Mouse (Mus musculus): ENCODE data around the gene Krtdap. TPM values are rescaled to one million over a fixed set of nuclear protein-coding genes. Genes with fewer than 3 reads are reported as not detected.

Gene Krtdap
- polyA plus RNA-seq, 1 experiment from 2014 or later: not detected

DNA sequence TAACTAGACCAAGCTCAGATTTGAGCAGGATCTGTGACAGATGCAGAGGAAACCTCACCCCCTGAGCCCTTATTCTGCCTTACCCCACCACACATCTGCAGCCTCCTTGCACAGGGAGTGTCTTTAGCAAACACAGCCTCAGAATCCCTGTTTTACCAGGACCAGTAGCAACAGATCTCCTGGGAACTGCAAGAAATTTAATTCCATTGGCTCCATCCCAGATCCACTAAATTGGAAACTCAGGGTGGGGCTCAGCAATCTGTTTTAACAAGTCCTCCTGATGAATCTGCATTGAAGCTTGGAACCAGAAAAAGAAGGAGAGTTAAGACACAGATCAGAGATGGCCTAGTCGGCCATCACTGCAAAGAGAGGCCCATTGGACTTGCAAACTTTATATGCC, 9.1 kb downstream of the Krtdap start:
- Histone ChIP-seq H3K4me1 (no peaks in the 10 kb centered on the region), H3K27me3 (replicated peaks; ENCODE audit: low read depth, poor library complexity, severe bottlenecking) (no peaks in the 10 kb centered on the region), H3K36me3 (replicated peaks) (no peaks in the 10 kb centered on the region), H3K4me3 (no peak overlapping the region), H3K9me3 (peaks cover 8% of the 10 kb centered on the region; the same call in 1 of the 2 replicates), H3K27ac (replicated peaks) (no peak overlapping the region)
- DNase-seq (ENCODE audit: low spot score): no peak
- WGBS: 78% methylated on average over 1 of the region's 1 CpGs

DNA sequence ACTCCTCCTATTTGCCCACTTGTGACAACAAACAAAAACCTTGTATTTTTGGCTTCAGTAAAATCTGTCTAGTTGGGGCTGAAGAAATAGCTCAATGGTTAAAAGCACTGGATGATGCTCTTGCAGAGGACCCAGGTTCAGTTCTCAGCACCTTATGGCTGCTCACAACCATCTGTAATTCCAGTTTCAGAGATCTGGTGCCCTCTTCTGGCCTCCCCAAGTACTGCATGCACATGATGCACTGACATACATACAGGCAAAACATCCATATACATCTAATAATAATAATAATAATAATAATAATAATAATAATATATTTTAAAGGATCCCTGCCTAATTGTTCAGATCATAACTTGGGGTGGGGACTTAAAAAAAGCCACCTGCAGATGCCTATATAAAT, 13.0 kb downstream of the Krtdap start:
- no peaks in the 10 kb centered on the region for H3K4me1 ChIP-seq
- H3K27ac ChIP-seq (replicated peaks): no peak overlapping the region
- no peaks in the 10 kb centered on the region for H3K27me3 ChIP-seq (replicated peaks; ENCODE audit: low read depth, poor library complexity, severe bottlenecking)
- peaks cover 13% of the 10 kb centered on the region; the same call in 1 of the 2 replicates for H3K9me3 ChIP-seq
- no peak for DNase-seq (ENCODE audit: low spot score)
- H3K4me3 ChIP-seq: no peak overlapping the region
- no peaks in the 10 kb centered on the region for H3K36me3 ChIP-seq (replicated peaks)

DNA sequence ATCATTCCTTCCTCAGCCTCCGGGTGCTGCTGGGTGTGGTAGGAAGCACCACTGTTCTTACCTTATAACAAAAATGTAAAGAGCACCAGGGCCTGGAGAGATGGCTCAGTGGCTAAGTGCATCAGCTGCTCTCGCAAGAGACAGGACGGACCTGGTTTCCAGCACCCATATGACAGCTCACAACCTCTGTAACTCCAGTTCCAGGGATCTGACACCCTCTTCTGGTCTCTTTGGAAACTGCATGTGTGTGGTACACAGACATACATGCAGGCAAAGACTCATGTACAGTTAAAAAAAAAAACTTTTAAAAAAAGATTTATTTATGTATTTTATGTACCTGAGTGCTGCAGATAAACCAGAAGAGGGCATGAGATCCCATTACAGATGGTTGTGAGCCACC, 15.6 kb downstream of the Krtdap start:
- no peaks in the 10 kb centered on the region for H3K36me3 ChIP-seq (replicated peaks)
- 89% methylated on average over 3 of the region's 3 CpGs for WGBS
- no peaks in the 10 kb centered on the region for H3K4me1 ChIP-seq
- H3K4me3 ChIP-seq: no peak overlapping the region
- H3K27me3 ChIP-seq (replicated peaks; ENCODE audit: low read depth, poor library complexity, severe bottlenecking): no peaks in the 10 kb centered on the region
- peaks cover 13% of the 10 kb centered on the region; the same call in 1 of the 2 replicates for H3K9me3 ChIP-seq
- no peak overlapping the region for H3K27ac ChIP-seq (replicated peaks)
- DNase-seq (ENCODE audit: low spot score): no peak

DNA sequence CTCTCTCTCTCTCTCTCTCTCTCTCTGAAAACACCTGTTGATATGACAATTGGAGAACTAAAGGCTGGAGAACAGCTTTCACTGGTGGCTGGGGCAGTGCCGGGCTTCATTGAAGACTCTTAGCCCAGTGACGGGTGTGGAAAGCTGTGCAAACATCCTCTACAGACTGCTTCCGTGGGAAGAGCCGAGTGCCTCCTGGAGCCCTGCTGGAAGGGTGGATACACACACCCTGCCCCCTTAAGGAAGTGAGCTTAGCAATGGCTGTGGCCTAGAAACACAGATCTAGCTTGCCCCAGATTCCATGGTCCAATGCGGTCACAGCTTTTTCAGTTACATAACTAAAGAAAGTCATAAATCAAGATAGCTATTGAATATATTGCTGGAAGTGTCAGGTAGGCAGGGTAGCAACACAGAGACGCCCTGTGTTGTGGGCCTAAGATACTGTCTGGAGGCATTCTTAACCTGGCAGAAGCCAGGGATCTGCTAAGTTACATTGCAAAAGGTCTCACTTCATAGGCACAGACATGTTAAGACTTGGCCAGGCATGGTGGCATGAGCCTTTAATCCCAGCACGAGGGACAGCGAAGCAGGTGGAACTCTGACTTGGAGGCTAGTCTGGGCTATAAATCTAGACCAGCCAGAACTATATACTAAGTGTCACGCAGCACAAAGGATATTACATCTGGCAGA, 16.5 kb downstream of the Krtdap start:
- no peak for DNase-seq (ENCODE audit: low spot score)
- no peak overlapping the region for H3K27ac ChIP-seq (replicated peaks)
- no peaks in the 10 kb centered on the region for H3K27me3 ChIP-seq (replicated peaks; ENCODE audit: low read depth, poor library complexity, severe bottlenecking)
- H3K4me3 ChIP-seq: no peak overlapping the region
- no peaks in the 10 kb centered on the region for H3K36me3 ChIP-seq (replicated peaks)
- 85% methylated on average over 9 of the region's 9 CpGs for WGBS
- H3K9me3 ChIP-seq: peaks cover 13% of the 10 kb centered on the region; the same call in 1 of the 2 replicates
- H3K4me1 ChIP-seq: no peaks in the 10 kb centered on the region

DNA sequence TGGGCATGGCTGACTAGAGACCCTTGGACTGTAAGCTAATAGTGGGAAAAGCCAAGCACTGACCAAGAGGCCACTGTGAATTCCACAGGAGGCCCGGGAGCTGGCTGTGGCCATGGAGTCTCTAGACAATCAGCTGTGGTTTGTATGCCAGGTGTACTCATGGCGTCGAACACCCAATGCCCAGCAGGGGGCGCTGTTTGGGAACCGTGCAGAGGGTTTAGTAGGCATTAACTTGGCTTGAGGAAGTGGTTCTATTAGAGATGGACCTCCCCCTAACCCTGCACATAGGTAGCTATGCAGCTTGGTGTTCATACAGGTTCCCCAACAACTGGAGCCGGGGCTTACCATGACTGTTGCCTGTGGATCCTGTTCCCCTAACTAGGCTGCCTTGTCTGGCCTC, 18.2 kb downstream of the Krtdap start:
- Histone ChIP-seq H3K36me3 (replicated peaks) (no peaks in the 10 kb centered on the region), H3K27ac (replicated peaks) (no peak overlapping the region), H3K4me3 (no peak overlapping the region), H3K27me3 (replicated peaks; ENCODE audit: low read depth, poor library complexity, severe bottlenecking) (no peaks in the 10 kb centered on the region), H3K9me3 (peaks cover 4% of the 10 kb centered on the region; the same call in 1 of the 2 replicates), H3K4me1 (no peaks in the 10 kb centered on the region)
- WGBS: 43% methylated on average over 6 of the region's 6 CpGs
- DNase-seq (ENCODE audit: low spot score): peak; percentile 37

GRCm38 (mm10) chr7:30810319-30810718, 22.6 kb downstream of the Krtdap start:
- Histone ChIP-seq H3K4me3 (no peak overlapping the region), H3K27ac (replicated peaks) (no peak overlapping the region), H3K27me3 (replicated peaks; ENCODE audit: low read depth, poor library complexity, severe bottlenecking) (no peaks in the 10 kb centered on the region), H3K4me1 (peaks cover 9% of the 10 kb centered on the region), H3K36me3 (replicated peaks) (no peaks in the 10 kb centered on the region), H3K9me3 (no peaks in the 10 kb centered on the region)
- no peak for DNase-seq (ENCODE audit: low spot score)
- 49% methylated on average over 6 of the region's 6 CpGs for WGBS

GRCm38 (mm10) chr7:30811757-30812290, 24.1 kb downstream of the Krtdap start:
- Histone ChIP-seq H3K9me3 (no peaks in the 10 kb centered on the region), H3K27me3 (replicated peaks; ENCODE audit: low read depth, poor library complexity, severe bottlenecking) (no peaks in the 10 kb centered on the region), H3K4me3 (no peak overlapping the region), H3K27ac (replicated peaks) (no peak overlapping the region), H3K36me3 (replicated peaks) (no peaks in the 10 kb centered on the region), H3K4me1 (peaks cover 9% of the 10 kb centered on the region)
- DNase-seq (ENCODE audit: low spot score): no peak
- 71% methylated on average over 9 of the region's 9 CpGs for WGBS

GRCm38 (mm10) chr7:30812291-30812807, 24.7 kb downstream of the Krtdap start:
- peaks cover 9% of the 10 kb centered on the region for H3K4me1 ChIP-seq
- 83% methylated on average over 6 of the region's 6 CpGs for WGBS
- no peak overlapping the region for H3K4me3 ChIP-seq
- no peak overlapping the region for H3K27ac ChIP-seq (replicated peaks)
- no peaks in the 10 kb centered on the region for H3K9me3 ChIP-seq
- H3K36me3 ChIP-seq (replicated peaks): no peaks in the 10 kb centered on the region
- DNase-seq (ENCODE audit: low spot score): no peak
- no peaks in the 10 kb centered on the region for H3K27me3 ChIP-seq (replicated peaks; ENCODE audit: low read depth, poor library complexity, severe bottlenecking)

DNA sequence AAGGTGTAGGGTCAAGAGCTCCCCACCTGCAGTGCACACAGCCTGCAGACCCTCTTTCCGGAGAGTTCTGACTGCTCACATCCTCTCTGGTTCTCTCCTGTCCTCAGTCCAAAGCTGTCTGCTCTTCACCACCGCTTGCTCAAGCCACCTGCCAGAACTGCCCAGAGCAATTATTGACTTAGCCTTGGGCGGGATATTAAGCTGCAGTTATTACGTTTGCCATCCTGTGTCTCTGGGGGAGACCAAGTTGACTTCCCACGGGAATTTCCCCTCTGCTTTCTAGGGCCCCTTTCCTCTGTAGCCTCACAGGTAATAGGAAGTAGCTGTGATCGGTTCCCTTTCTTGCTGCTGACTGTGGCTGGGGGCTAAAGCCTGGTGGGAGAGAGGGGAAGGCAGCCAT, 32.4 kb downstream of the Krtdap start:
- Histone ChIP-seq H3K36me3 (replicated peaks) (no peaks in the 10 kb centered on the region), H3K4me3 (no peak overlapping the region), H3K4me1 (peaks cover 12% of the 10 kb centered on the region; the same call in 1 of the 2 replicates), H3K9me3 (no peaks in the 10 kb centered on the region), H3K27me3 (replicated peaks; ENCODE audit: low read depth, poor library complexity, severe bottlenecking) (no peaks in the 10 kb centered on the region), H3K27ac (replicated peaks) (no peak overlapping the region)
- WGBS: 74% methylated on average over 6 of the region's 6 CpGs
- no peak for DNase-seq (ENCODE audit: low spot score)

- DNase-seq (ENCODE audit: low spot score): no peak
- Histone ChIP-seq H3K9me3 (no peaks in the 10 kb centered on the region), H3K36me3 (replicated peaks) (no peaks in the 10 kb centered on the region), H3K27me3 (replicated peaks; ENCODE audit: low read depth, poor library complexity, severe bottlenecking) (no peaks in the 10 kb centered on the region), H3K4me1 (peaks cover 12% of the 10 kb centered on the region; the same call in 1 of the 2 replicates), H3K27ac (replicated peaks) (no peak overlapping the region), H3K4me3 (no peak overlapping the region)
- 69% methylated on average over 7 of the region's 7 CpGs for WGBS
Measured at GRCm38 (mm10) chr7:30820854-30821445, 33.3 kb downstream of the Krtdap start.

GRCm38 (mm10) chr7:30821532-30821931, 33.8 kb downstream of the Krtdap start:
- 81% methylated on average over 5 of the region's 5 CpGs for WGBS
- H3K9me3 ChIP-seq: no peaks in the 10 kb centered on the region
- DNase-seq (ENCODE audit: low spot score): no peak
- H3K36me3 ChIP-seq (replicated peaks): no peaks in the 10 kb centered on the region
- no peak overlapping the region for H3K27ac ChIP-seq (replicated peaks)
- no peak overlapping the region for H3K4me3 ChIP-seq
- peaks cover 12% of the 10 kb centered on the region; the same call in 1 of the 2 replicates for H3K4me1 ChIP-seq
- H3K27me3 ChIP-seq (replicated peaks; ENCODE audit: low read depth, poor library complexity, severe bottlenecking): no peaks in the 10 kb centered on the region

DNA sequence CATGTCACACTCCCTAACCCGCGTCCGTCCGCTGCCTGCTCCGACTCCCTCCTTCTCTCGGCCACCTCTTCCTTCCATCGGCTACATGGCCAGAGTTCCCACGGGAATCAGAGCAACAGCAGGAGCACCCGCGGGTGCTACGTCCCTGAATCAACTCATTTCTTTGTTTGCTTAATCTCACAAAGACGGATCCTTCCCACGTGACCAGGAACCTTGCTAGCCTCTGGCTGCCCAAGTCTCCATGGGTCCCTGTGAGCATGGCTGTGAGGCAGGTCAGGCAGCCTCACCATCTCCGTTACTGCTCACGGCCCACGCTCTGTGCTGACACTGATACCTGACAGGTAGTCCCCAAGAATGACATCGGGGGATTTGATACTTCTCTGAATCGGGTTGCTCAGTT, 36.0 kb downstream of the Krtdap start, which contains the start of gene Ffar2:
Ffar2 (minus strand) TSS at position 101 of the 400 bp plus-strand sequence.
- no peaks in the 10 kb centered on the region for H3K27me3 ChIP-seq (replicated peaks; ENCODE audit: low read depth, poor library complexity, severe bottlenecking)
- no peak for DNase-seq (ENCODE audit: low spot score)
- H3K36me3 ChIP-seq (replicated peaks): no peaks in the 10 kb centered on the region
- H3K27ac ChIP-seq (replicated peaks): no peak within 1 kb of the TSS
- peaks cover 12% of the 10 kb centered on the region; the same call in 1 of the 2 replicates for H3K4me1 ChIP-seq
- 90% methylated on average over 18 of the region's 18 CpGs for WGBS
- H3K9me3 ChIP-seq: no peaks in the 10 kb centered on the region
- no peak within 1 kb of the TSS for H3K4me3 ChIP-seq

- Histone ChIP-seq H3K4me3 (no peak overlapping the region), H3K4me1 (peaks cover 12% of the 10 kb centered on the region; the same call in 1 of the 2 replicates), H3K27ac (replicated peaks) (no peak overlapping the region), H3K27me3 (replicated peaks; ENCODE audit: low read depth, poor library complexity, severe bottlenecking) (no peaks in the 10 kb centered on the region), H3K36me3 (replicated peaks) (no peaks in the 10 kb centered on the region), H3K9me3 (no peaks in the 10 kb centered on the region)
- WGBS: 81% methylated on average over 3 of the region's 3 CpGs
- no peak for DNase-seq (ENCODE audit: low spot score)
Measured at GRCm38 (mm10) chr7:30824306-30824705, 36.6 kb downstream of the Krtdap start.

Measured in embryonic facial prominence, embryonic 10.5 days (tissue).